Mouse (Mus musculus) brain, embryonic 14.5 days (tissue): ENCODE results near the gene Rps28. TPM values are rescaled to one million over a fixed set of nuclear protein-coding genes. Genes with fewer than 3 reads are reported as not detected.
"Not testable (repeated sequence)": the region's sequence is repeated elsewhere in the genome, so short reads cannot be mapped to it uniquely, and the experiment has no call there.

ENCODE experiments used
- DNase-seq: peaks from one replicate; pipeline ENCODE4 v3.0.0-alpha.2; 2011; ENCODE audit warnings: low read depth
- CTCF ChIP-seq: fragments of 200-500 bp; IDR thresholded peaks from 2 replicates; pipeline ENCODE4 v1.5.1; 2012; ENCODE audit warnings: inconsistent platforms, mild to moderate bottlenecking, moderate library complexity, borderline replicate concordance; ENCODE audit not compliant: insufficient read depth, insufficient read length; ENCODE audit errors: extremely low read depth
- POLR2A ChIP-seq: fragments of 200-500 bp; IDR thresholded peaks from 2 replicates; pipeline ENCODE4 v1.6.1; 2012; ENCODE audit warnings: mild to moderate bottlenecking, inconsistent platforms, borderline replicate concordance; ENCODE audit not compliant: poor library complexity, insufficient read depth, insufficient read length, severe bottlenecking; ENCODE audit errors: extremely low read depth
- polyA plus RNA-seq: library from polyadenylated mRNA; depleted of rRNA; stranded (reverse); fragments of >200 nt; gene quantifications from 2 replicates; pipeline ENCODE4 v1.2.3, GENCODE M21; 2012; rRNA removed

Gene Rps28
- polyA plus RNA-seq: 1,048 and 1,174 TPM in 2 replicates

- peak; percentile 98 for DNase-seq
- TF ChIP-seq POLR2A (peak; percentile 74; the same call in 1 of the 2 replicates), CTCF (no peak)
Observed at GRCm38 (mm10) chr17:33824084-33824996, at the start of gene Rps28, which contains the start of gene Ndufa7. Gene Rps28, minus strand, starts transcription at chr17:33824562. Gene Ndufa7, plus strand, starts transcription at chr17:33824572.

GRCm38 (mm10) chr17:33873537-33873936, 49.2 kb upstream of the Rps28 start, which contains the start of gene Gm7029:
Gene Gm7029, plus strand, starts transcription at chr17:33873837.
- DNase-seq: not testable (repeated sequence)

- DNase-seq: peak; percentile 20
- TF ChIP-seq POLR2A: no peak
- no peak for TF ChIP-seq CTCF
Observed at GRCm38 (mm10) chr17:33865330-33866030, 41.1 kb upstream of the Rps28 start.

GRCm38 (mm10) chr17:33857816-33858215, 33.5 kb upstream of the Rps28 start:
- no peak for TF ChIP-seq CTCF
- TF ChIP-seq POLR2A: no peak
- no peak for DNase-seq

GRCm38 (mm10) chr17:33851331-33851730, 27.0 kb upstream of the Rps28 start:
- DNase-seq: no peak
- no peak for TF ChIP-seq CTCF
- TF ChIP-seq POLR2A: no peak

- no peak for DNase-seq
- TF ChIP-seq POLR2A (no peak), CTCF (no peak)
Observed at GRCm38 (mm10) chr17:33848139-33848538, 23.8 kb upstream of the Rps28 start.

- DNase-seq: no peak
- no peak for TF ChIP-seq CTCF
- TF ChIP-seq POLR2A: no peak
Observed at GRCm38 (mm10) chr17:33844196-33844595, 19.8 kb upstream of the Rps28 start.

- TF ChIP-seq POLR2A (peak; percentile 47; the same call in 1 of the 2 replicates), CTCF (no peak)
- DNase-seq: peak; percentile 97
Observed at GRCm38 (mm10) chr17:33842966-33843795, 18.8 kb upstream of the Rps28 start, which contains the start of gene Cd320. Gene Cd320, plus strand, starts transcription at chr17:33843091.

GRCm38 (mm10) chr17:33829561-33829960, 5.2 kb upstream of the Rps28 start:
- no peak for TF ChIP-seq POLR2A
- no peak for TF ChIP-seq CTCF
- DNase-seq: no peak

- no peak for TF ChIP-seq CTCF
- no peak for TF ChIP-seq POLR2A
- DNase-seq: peak; percentile 50
Observed at GRCm38 (mm10) chr17:33828892-33829291, 4.5 kb upstream of the Rps28 start.

- TF ChIP-seq POLR2A: no peak
- TF ChIP-seq CTCF: peak; percentile 87
- peak; percentile 91 for DNase-seq
Observed at GRCm38 (mm10) chr17:33826850-33827249, 2.5 kb upstream of the Rps28 start.

GRCm38 (mm10) chr17:33825462-33825861, 1.1 kb upstream of the Rps28 start:
- TF ChIP-seq CTCF (no peak), POLR2A (no peak)
- no peak for DNase-seq

- not testable (repeated sequence) for DNase-seq
Observed at GRCm38 (mm10) chr17:33824997-33825330, 602 bp upstream of the Rps28 start.

- not testable (repeated sequence) for DNase-seq
Observed at GRCm38 (mm10) chr17:33823171-33823570, 1.2 kb downstream of the Rps28 start.
